Mouse (Mus musculus) naive thymus-derived CD4-positive, alpha-beta T cell, adult 5 months (primary cell): Measurements from ENCODE around the gene 2610528J11Rik. TPM values are rescaled to one million over a fixed set of nuclear protein-coding genes. Genes with fewer than 3 reads are reported as not detected.

Experiments used
- polyA plus RNA-seq: library from polyadenylated mRNA; unstranded; fragments of 100-300 nt; shearing (Covaris generic); gene quantifications from one replicate; pipeline ENCODE4 v1.2.1, GENCODE M21; 2017

The 2610528J11Rik gene
- not detected for polyA plus RNA-seq

GRCm38 (mm10) chr4:118526408-118527334 lies at the start of gene 2610528J11Rik:
2610528J11Rik (plus strand) TSS chr4:118526999.

GRCm38 (mm10) chr4:118489717-118490132 lies 37.1 kb upstream of the 2610528J11Rik start, which contains the start of gene Tie1:
Tie1 (minus strand) TSS chr4:118490061.

GRCm38 (mm10) chr4:118543592-118544260 lies 16.9 kb downstream of the 2610528J11Rik start, which contains the start of gene Tmem125:
Tmem125 (minus strand) TSS chr4:118544044.

Other genes starting within 250 kb of the 2610528J11Rik start
- 1.5 TPM for gene Ptprf, start 235.6 kb upstream of the 2610528J11Rik start, polyA plus RNA-seq
- 14.5 TPM for gene Szt2, start 117.7 kb upstream of the 2610528J11Rik start, polyA plus RNA-seq
- gene Med8, start 117.7 kb upstream of the 2610528J11Rik start, polyA plus RNA-seq = 42.6 TPM
- gene Elovl1, start 98.9 kb upstream of the 2610528J11Rik start, polyA plus RNA-seq = 66.7 TPM
- gene Cdc20, start 89.6 kb upstream of the 2610528J11Rik start, polyA plus RNA-seq = 9.7 TPM
- gene Mpl, start 69.5 kb upstream of the 2610528J11Rik start, polyA plus RNA-seq = not detected
- not detected for gene Tie1, start 36.9 kb upstream of the 2610528J11Rik start, polyA plus RNA-seq
- not detected for gene Tmem125, start 17.0 kb downstream of the 2610528J11Rik start, polyA plus RNA-seq
- gene Cfap57, start 93.8 kb downstream of the 2610528J11Rik start, polyA plus RNA-seq = not detected
- 125 TPM for gene Ebna1bp2, start 93.8 kb downstream of the 2610528J11Rik start, polyA plus RNA-seq
- gene Olfr62, start 132.0 kb downstream of the 2610528J11Rik start, polyA plus RNA-seq = not detected
- gene Olfr1342, start 165.8 kb downstream of the 2610528J11Rik start, polyA plus RNA-seq = not detected
- 0.12 TPM for gene Olfr1341, start 176.5 kb downstream of the 2610528J11Rik start, polyA plus RNA-seq
- not detected for gene Olfr1340, start 193.1 kb downstream of the 2610528J11Rik start, polyA plus RNA-seq
- gene Olfr1339, start 205.2 kb downstream of the 2610528J11Rik start, polyA plus RNA-seq = not detected
- gene Olfr1338, start 231.7 kb downstream of the 2610528J11Rik start, polyA plus RNA-seq = not detected